Mouse (Mus musculus) hindbrain, embryonic 15.5 days (tissue): Measurements from ENCODE around the gene Pold4. TPM values are rescaled to one million over a fixed set of nuclear protein-coding genes. Genes with fewer than 3 reads are reported as not detected.

Experiments used
- ATAC-seq: fragments of 200-750 bp; cut with Nextera tagmentation; 2 replicates; pipeline ENCODE4 v1.8.0; 2017; ENCODE audit warnings: low read depth, moderate number of reproducible peaks, moderate TSS enrichment; ENCODE audit not compliant: low FRiP score
- H3K27ac ChIP-seq: fragments of 300-500 bp; sonication (generic); replicated peaks from 2 replicates; pipeline ENCODE4 v1.5.1; 2015; ENCODE audit warnings: mild to moderate bottlenecking, inconsistent platforms
- H3K27me3 ChIP-seq: fragments of 300-500 bp; sonication (generic); 2 replicates; pipeline ENCODE4 v1.6.1; 2015; ENCODE audit warnings: control low read depth, inconsistent platforms
- H3K36me3 ChIP-seq: fragments of 300-500 bp; sonication (generic); 2 replicates; pipeline ENCODE4 v1.6.1; 2015; ENCODE audit warnings: control low read depth, inconsistent platforms
- H3K4me1 ChIP-seq: fragments of 300-500 bp; sonication (generic); replicated peaks from 2 replicates; pipeline ENCODE4 v1.6.1; 2015; ENCODE audit warnings: control low read depth, inconsistent platforms
- H3K4me2 ChIP-seq: fragments of 300-500 bp; sonication (generic); 2 replicates; pipeline ENCODE4 v1.6.1; 2015; ENCODE audit warnings: moderate library complexity, mild to moderate bottlenecking, inconsistent platforms
- H3K4me3 ChIP-seq: fragments of 300-500 bp; sonication (generic); 2 replicates; pipeline ENCODE4 v1.5.1; 2015; ENCODE audit warnings: mild to moderate bottlenecking, inconsistent platforms
- H3K9ac ChIP-seq: fragments of 300-500 bp; sonication (generic); 2 replicates; pipeline ENCODE4 v1.6.1; 2015; ENCODE audit warnings: inconsistent platforms
- H3K9me3 ChIP-seq: fragments of 300-500 bp; sonication (generic); 2 replicates; pipeline ENCODE4 v1.6.1; 2016; ENCODE audit warnings: control low read depth, inconsistent platforms
- WGBS: fragments of 180-500 bp; shearing (Covaris S2); methylation state at CpG from one replicate; pipeline ENCODE4 v1.1.7; 2015; 5-methylcytosine and 5-hydroxymethylcytosine counted together
- polyA plus RNA-seq: library from polyadenylated mRNA; unstranded; fragments of >200 nt; fragmentation: Nextera tagmentation; extraction: Ambion mirVana; gene quantifications from 2 replicates; pipeline ENCODE4 v1.2.1, GENCODE M21; 2015

The Pold4 gene
- polyA plus RNA-seq = 19.2 and 20.9 TPM in 2 replicates

- Histone ChIP-seq H3K27me3 (0 out of 2 replicates have a peak, but pooled peaks cover 9% of the 10 kb centered on the region), H3K4me1 (peaks cover 14% of the 10 kb centered on the region), H3K9me3 (no peaks in the 10 kb centered on the region), H3K36me3 (no peaks in the 10 kb centered on the region), H3K9ac (peak within 1 kb of the TSS; percentile 62), H3K4me2 (peak within 1 kb of the TSS; percentile 87), H3K4me3 (peak within 1 kb of the TSS; percentile 64), H3K27ac (peak within 1 kb of the TSS; percentile 88)
- ATAC-seq = peak; percentile 94
- 9% methylated on average over 26 of the region's 26 CpGs for WGBS
These were observed at the start of gene Pold4 for GRCm38 (mm10) chr19:4231253-4232185. Gene Pold4, plus strand, starts transcription at chr19:4231899.

- H3K9me3 ChIP-seq = no peaks in the 10 kb centered on the region
- no peak overlapping the region for H3K9ac ChIP-seq
- no peak; the same call in 1 of the 2 replicates for ATAC-seq
- H3K4me2 ChIP-seq = no peak overlapping the region
- H3K4me1 ChIP-seq = peaks cover 11% of the 10 kb centered on the region
- no peak overlapping the region for H3K4me3 ChIP-seq
- no peaks in the 10 kb centered on the region for H3K27me3 ChIP-seq
- no peak overlapping the region for H3K27ac ChIP-seq
- WGBS = 59% methylated on average over 2 of the region's 2 CpGs
- no peaks in the 10 kb centered on the region for H3K36me3 ChIP-seq
These were observed 48.0 kb upstream of the Pold4 start for GRCm38 (mm10) chr19:4183689-4184088.

- H3K27me3 ChIP-seq = no peaks in the 10 kb centered on the region
- WGBS = 60% methylated on average over 15 of the region's 15 CpGs
- H3K9me3 ChIP-seq = no peaks in the 10 kb centered on the region
- H3K9ac ChIP-seq = no peak overlapping the region
- no peak overlapping the region for H3K4me2 ChIP-seq
- H3K36me3 ChIP-seq = no peaks in the 10 kb centered on the region
- no peak overlapping the region; the same call in 1 of the 2 replicates for H3K27ac ChIP-seq
- no peak overlapping the region for H3K4me3 ChIP-seq
- peaks cover 11% of the 10 kb centered on the region for H3K4me1 ChIP-seq
- ATAC-seq = no peak
These were observed 46.4 kb upstream of the Pold4 start for GRCm38 (mm10) chr19:4184976-4185975.

GRCm38 (mm10) chr19:4187303-4187702, 44.4 kb upstream of the Pold4 start:
- H3K36me3 ChIP-seq = no peaks in the 10 kb centered on the region
- H3K27me3 ChIP-seq = no peaks in the 10 kb centered on the region
- H3K4me3 ChIP-seq = no peak overlapping the region
- H3K9ac ChIP-seq = no peak overlapping the region
- H3K4me2 ChIP-seq = no peak overlapping the region
- WGBS = 79% methylated on average over 3 of the region's 3 CpGs
- ATAC-seq = no peak
- H3K4me1 ChIP-seq = peaks cover 10% of the 10 kb centered on the region
- no peak overlapping the region for H3K27ac ChIP-seq
- no peaks in the 10 kb centered on the region for H3K9me3 ChIP-seq

- Histone ChIP-seq H3K9ac (no peak overlapping the region), H3K27ac (no peak overlapping the region), H3K9me3 (no peaks in the 10 kb centered on the region), H3K36me3 (0 out of 2 replicates have a peak, but pooled peaks cover 3% of the 10 kb centered on the region), H3K4me2 (no peak overlapping the region), H3K27me3 (no peaks in the 10 kb centered on the region), H3K4me1 (peaks cover 25% of the 10 kb centered on the region), H3K4me3 (no peak overlapping the region)
- WGBS = 83% methylated on average over 12 of the region's 12 CpGs
- no peak for ATAC-seq
These were observed 42.6 kb upstream of the Pold4 start for GRCm38 (mm10) chr19:4189051-4189620.

- H3K36me3 ChIP-seq = peaks cover 20% of the 10 kb centered on the region
- peak within 1 kb of the TSS; percentile 97 for H3K9ac ChIP-seq
- H3K4me3 ChIP-seq = peak within 1 kb of the TSS; percentile 87
- H3K27ac ChIP-seq = peak within 1 kb of the TSS; percentile 94
- H3K27me3 ChIP-seq = no peaks in the 10 kb centered on the region
- 71% methylated on average over 4 of the region's 4 CpGs for WGBS
- no peak for ATAC-seq
- H3K4me2 ChIP-seq = peak within 1 kb of the TSS; percentile 95
- H3K9me3 ChIP-seq = no peaks in the 10 kb centered on the region
- H3K4me1 ChIP-seq = peaks cover 35% of the 10 kb centered on the region
These were observed 40.8 kb upstream of the Pold4 start, which contains the start of gene Tbc1d10c for GRCm38 (mm10) chr19:4190831-4191334. Gene Tbc1d10c, minus strand, starts transcription at chr19:4191284.

- Histone ChIP-seq H3K4me2 (peak within 1 kb of the TSS; percentile 95), H3K4me1 (peaks cover 39% of the 10 kb centered on the region), H3K27ac (peak within 1 kb of the TSS; percentile 94), H3K27me3 (no peaks in the 10 kb centered on the region), H3K4me3 (peak within 1 kb of the TSS; percentile 87), H3K9ac (peak within 1 kb of the TSS; percentile 97), H3K36me3 (peaks cover 24% of the 10 kb centered on the region), H3K9me3 (no peaks in the 10 kb centered on the region)
- ATAC-seq = peak; percentile 92
- WGBS = 9% methylated on average over 31 of the region's 47 CpGs
These were observed 40.0 kb upstream of the Pold4 start, which contains the start of gene Ppp1ca for GRCm38 (mm10) chr19:4191528-4192250. Gene Ppp1ca, plus strand, starts transcription at chr19:4192065.

- Histone ChIP-seq H3K4me2 (peak overlapping the region; percentile 95), H3K36me3 (peaks cover 30% of the 10 kb centered on the region), H3K4me3 (peak overlapping the region; percentile 87), H3K4me1 (peaks cover 41% of the 10 kb centered on the region), H3K27ac (peak overlapping the region; percentile 94), H3K9me3 (no peaks in the 10 kb centered on the region), H3K27me3 (no peaks in the 10 kb centered on the region), H3K9ac (peak overlapping the region; percentile 97)
- ATAC-seq = peak; percentile 75
- under 1% methylated on average over 50 of the region's 52 CpGs for WGBS
These were observed 39.3 kb upstream of the Pold4 start for GRCm38 (mm10) chr19:4192251-4192985.

- H3K9ac ChIP-seq = peak overlapping the region; percentile 97
- peaks cover 30% of the 10 kb centered on the region for H3K36me3 ChIP-seq
- H3K27ac ChIP-seq = peak overlapping the region; percentile 94; the same call in 1 of the 2 replicates
- H3K4me3 ChIP-seq = peak overlapping the region; percentile 87
- H3K9me3 ChIP-seq = no peaks in the 10 kb centered on the region
- H3K4me2 ChIP-seq = peak overlapping the region; percentile 95
- no peaks in the 10 kb centered on the region for H3K27me3 ChIP-seq
- H3K4me1 ChIP-seq = peaks cover 41% of the 10 kb centered on the region
- WGBS = 58% methylated on average over 6 of the region's 6 CpGs
- ATAC-seq = no peak
These were observed 38.6 kb upstream of the Pold4 start for GRCm38 (mm10) chr19:4193129-4193528.

- H3K4me3 ChIP-seq = no peak overlapping the region
- no peak overlapping the region for H3K4me2 ChIP-seq
- no peak for ATAC-seq
- H3K36me3 ChIP-seq = peaks cover 30% of the 10 kb centered on the region
- peaks cover 41% of the 10 kb centered on the region for H3K4me1 ChIP-seq
- no peaks in the 10 kb centered on the region for H3K27me3 ChIP-seq
- H3K27ac ChIP-seq = no peak overlapping the region
- H3K9ac ChIP-seq = no peak overlapping the region
- 88% methylated on average over 8 of the region's 8 CpGs for WGBS
- no peaks in the 10 kb centered on the region for H3K9me3 ChIP-seq
These were observed 37.5 kb upstream of the Pold4 start for GRCm38 (mm10) chr19:4194021-4194724.
